Mouse (Mus musculus) embryonic fibroblast, embryonic 13.5 days (primary cell): ENCODE measurements around the gene Mga.

Experiments
- CTCF ChIP-seq: IDR thresholded peaks from 2 replicates; pipeline ENCODE4 v1.5.1; 2011; ENCODE audit warnings: mild to moderate bottlenecking, control low read depth, low read length, moderate library complexity, borderline replicate concordance; ENCODE audit not compliant: insufficient read depth
- POLR2A ChIP-seq: IDR thresholded peaks from 2 replicates; pipeline ENCODE4 v1.6.1; 2011; ENCODE audit warnings: low read depth, mild to moderate bottlenecking, control low read depth, low read length, moderate library complexity

DNA sequence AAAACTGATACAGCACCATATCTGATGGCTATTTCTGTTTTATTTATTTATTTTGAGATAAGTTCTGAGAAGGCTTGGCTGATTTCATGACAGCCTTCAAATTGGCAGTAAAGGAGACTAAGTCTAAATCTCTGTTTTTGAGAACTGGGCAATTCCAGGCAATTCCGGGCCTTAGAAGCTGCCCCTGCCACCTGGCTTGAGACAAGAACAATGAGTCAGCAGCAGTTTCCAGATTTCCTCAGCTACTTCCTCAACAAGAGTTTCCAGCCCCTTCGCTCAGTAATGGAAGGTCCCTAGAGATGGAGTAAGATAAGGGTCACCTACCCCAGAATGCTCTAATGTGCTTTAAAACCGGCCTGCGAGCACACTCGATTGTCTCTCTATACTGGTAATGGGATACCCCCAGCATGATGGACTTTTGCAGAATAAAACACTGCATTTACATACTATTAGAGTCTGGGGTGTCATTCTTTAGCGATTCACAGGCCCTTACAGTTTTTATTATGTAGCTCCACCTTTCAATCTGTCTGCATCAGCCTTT is 41.6 kb upstream of the Mga start:
- no peak for TF ChIP-seq CTCF
- no peak for TF ChIP-seq POLR2A
